Mouse (Mus musculus): ENCODE data around the gene Gm609. TPM values are rescaled to one million over a fixed set of nuclear protein-coding genes. Genes with fewer than 3 reads are reported as not detected.

Gm609 gene
- total RNA-seq, 2 experiments from 2014 or later, result not detected

DNA sequence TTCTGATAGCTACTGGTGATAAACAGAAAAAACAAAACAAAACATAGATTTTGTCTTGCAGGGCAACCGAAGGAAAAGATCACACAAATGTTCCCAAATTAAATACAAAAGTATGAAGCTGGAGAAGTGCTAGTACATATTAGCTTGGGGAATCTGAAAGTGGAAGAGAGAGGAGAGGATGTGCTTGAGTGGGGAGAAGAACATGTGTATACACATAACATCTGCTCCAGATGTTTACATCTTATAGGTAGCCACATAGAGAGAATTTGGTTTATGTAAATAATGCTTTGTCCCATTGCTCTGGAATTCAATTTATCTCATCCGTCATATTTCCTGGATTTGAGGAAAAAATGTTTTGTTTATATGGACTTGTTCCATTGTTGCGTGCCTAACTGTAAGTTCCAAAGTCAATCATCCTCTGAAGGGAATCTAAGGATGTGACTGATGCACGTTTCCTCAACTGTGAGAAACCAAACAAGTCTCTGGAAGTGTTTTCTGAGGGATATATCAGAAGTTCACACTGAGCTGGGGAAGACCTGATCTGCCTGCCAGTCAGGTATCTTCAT lies 129.2 kb downstream of the Gm609 start:
- DNase-seq, result no peak
- intact Hi-C loops (cut with DNase I), result no loop called here

Other genes starting within 250 kb of the Gm609 start
- gene Cd200, start 83.9 kb downstream of the Gm609 start, total RNA-seq (2021), result 10 to 100 TPM; 83.8 to 94.1 TPM
- not detected for gene Gm17783, start 39.1 kb upstream of the Gm609 start, total RNA-seq (2021)
- not detected for gene Slc9c1, start 42.3 kb upstream of the Gm609 start, total RNA-seq (2021)
- under 1 TPM; 0.10 to 0.14 TPM for gene Gcsam, start 117.4 kb upstream of the Gm609 start, total RNA-seq (2021)
- gene BC016579, start 161.1 kb upstream of the Gm609 start, total RNA-seq (2021), result not detected
- not detected for gene Tmprss7, start 200.7 kb upstream of the Gm609 start, total RNA-seq (2021)
- under 1 TPM; 0.20 to 0.22 TPM for gene Tagln3, start 231.6 kb upstream of the Gm609 start, total RNA-seq (2021)
- gene Abhd10, start 250.0 kb upstream of the Gm609 start, total RNA-seq (2021), result 10 to 100 TPM; 19.2 TPM